Mouse (Mus musculus) spleen, postnatal 10 days (tissue): ENCODE measurements around the gene Ntf5.

Experiments
- DNase-seq, 2 experiments: peaks; one replicate each; pipeline ENCODE4 v3.0.0; 2021 to 2022; ENCODE audit warnings: low spot score in 2 of 2

Ntf5 gene

GRCm38 (mm10) chr7:45435038-45435437 lies 21.5 kb downstream of the Ntf5 start:
- no peak for DNase-seq

DNA sequence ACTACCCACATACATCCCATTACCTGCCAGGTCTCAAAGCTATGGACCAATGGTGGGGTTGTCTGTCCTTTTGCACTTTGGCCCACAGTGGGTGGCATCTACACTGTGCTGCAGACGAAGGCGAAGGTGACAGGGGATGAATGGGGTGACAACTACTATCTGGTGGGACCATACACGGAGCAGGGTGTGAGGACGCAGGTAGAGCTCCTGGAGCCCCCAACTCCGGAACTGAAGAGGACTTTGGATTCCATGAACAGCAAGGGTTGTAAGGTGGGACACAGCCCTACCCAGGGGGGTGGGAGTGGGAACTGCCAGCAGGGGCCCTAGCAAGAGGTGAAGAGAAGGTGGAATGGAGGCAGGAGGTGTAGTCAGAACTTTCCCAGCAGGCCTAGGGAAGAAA lies 22.9 kb downstream of the Ntf5 start:
- no peak for DNase-seq

DNA sequence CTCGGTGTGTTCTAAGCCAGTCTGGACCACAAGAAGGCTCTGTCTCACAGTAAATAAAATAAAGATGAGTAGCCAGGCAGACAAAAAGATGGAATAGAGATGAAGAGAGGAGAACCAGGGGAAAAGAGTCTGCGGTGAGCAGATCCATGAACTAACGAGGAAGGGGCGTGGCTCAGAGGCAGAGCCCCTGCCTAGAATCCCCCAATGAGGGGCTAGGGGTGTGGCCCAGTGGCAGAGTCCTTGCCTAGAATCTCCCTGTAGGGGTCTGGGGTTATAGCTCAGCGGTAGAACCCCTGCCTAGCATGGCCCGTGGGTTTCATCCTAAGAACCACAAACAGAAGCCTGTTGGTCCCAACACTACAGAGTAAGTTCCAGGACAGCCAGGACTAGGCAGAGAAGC lies 23.6 kb downstream of the Ntf5 start:
- DNase-seq: no peak

DNA sequence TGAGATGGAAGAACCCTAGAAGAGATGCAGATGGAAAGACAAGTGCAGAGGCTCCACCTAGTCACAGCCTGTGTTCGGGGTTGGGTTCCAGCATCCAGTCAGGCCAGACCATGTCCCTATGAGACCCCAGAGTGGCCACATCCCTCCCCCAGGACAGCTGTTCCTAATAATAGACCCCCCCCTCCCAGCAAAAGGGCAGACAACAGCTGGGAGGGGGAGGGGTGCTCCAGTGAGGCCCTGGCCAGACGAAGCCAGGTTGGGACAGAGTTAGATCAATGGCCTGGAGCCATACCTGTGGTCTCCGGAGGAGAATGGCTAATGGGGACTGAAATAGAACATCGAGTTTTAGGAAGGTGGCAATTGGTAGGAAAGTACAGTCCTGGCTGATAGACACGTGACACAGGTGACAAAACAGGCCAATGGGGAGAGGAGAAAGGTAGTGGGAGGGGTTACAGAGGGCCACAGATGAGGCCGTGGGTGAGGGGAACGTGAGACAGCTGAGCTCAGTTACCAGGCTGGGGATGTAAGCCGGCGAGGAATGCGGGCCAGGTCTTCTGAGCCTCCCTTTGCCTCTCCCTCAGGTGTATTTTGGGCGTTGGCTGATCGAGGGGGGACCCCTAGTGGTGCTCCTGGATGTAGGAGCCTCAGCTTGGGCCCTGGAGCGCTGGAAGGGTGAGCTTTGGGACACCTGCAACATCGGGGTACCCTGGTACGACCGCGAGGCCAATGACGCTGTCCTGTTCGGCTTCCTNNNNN lies 24.2 kb downstream of the Ntf5 start, which contains the start of gene Ruvbl2:
Gene Ruvbl2 (minus strand): TSS at position 576 of the 756 bp plus-strand sequence.
- DNase-seq: no peak

GRCm38 (mm10) chr7:45443526-45444420 lies 30.3 kb downstream of the Ntf5 start:
- no peak for DNase-seq

- no peak for DNase-seq
Observed at GRCm38 (mm10) chr7:45446589-45446988, 33.1 kb downstream of the Ntf5 start.

DNA sequence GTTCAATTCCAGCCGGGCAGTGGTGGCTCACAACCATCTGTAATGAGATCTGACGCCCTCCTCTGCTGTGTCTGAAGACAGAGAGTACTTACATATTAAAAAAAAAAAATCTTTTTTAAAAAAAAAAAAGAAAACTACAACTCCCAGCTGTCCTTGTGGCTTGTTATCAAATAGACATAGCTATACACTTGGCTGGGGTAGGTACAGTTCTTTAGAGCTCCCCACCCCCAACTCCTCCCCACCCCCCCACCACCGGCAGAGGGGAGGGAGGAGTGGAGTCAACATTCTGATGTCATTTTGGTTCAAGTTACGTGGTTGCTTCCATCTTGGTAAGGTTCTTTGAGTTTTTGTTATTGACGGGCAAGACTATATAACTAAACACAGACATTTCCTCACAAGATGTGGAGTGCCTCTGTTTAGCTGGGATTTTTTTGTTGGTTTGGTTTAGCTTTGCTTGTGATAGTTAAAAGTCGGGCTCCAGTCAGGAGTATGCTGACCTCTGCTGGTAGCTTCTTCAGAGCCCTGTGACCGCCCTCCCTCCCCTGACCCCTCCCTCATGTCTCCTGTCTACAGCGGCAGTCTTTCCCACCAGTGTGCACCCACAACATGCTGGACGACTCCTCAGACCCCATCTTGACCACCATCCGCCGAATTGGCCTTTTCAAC lies 34.0 kb downstream of the Ntf5 start:
- DNase-seq: no peak

- DNase-seq: no peak
Observed at GRCm38 (mm10) chr7:45449974-45450373, 36.5 kb downstream of the Ntf5 start.

DNA sequence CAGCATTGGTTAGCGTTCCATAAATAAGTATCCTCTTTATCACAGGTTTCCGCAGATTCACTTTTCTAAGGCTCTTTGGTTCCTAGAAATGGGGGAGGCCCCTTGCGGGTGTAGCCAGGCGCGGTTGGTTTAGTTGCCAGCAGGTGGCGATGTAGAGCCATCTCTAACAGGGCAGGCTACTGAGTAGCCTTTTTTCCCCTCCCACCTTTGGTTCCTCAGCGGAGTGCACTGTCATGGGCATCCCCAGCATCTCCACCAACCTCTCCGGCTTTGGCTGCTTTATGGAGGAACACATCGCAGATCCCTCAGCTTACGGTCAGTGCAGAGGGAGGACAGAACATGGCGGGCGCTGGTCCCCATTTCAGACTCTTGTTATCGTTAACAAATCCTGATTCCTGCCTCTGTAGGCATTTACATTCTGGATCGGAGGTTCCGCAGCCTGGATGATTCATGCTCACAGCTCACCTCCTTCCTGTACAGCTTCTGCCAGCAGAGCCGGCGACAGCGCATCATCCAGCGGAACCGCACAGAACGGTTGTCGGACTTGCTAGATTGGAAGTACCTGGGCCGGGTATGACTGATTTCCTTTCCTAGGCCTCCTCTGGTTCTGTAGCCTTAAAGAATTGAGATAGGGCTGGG lies 38.0 kb downstream of the Ntf5 start:
- peak; percentile 83 to 91 for DNase-seq

DNA sequence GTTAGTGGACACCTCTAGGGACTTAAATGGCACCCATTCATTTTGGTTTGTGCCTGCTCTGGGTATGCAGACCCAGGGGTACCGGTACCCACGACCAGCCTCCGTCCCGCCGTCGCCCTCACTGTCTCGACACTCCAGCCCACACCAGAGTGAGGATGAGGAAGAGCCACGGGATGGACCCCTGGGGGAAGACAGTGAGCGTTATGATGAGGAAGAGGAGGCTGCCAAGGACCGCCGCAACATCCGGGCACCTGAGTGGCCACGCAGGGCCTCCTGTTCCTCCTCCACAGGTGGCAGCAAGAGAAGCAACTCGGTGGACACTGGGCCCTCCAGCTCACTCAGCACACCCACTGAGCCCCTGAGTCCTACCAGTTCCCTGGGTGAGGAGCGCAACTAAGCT lies 41.5 kb downstream of the Ntf5 start:
- no peak for DNase-seq

DNA sequence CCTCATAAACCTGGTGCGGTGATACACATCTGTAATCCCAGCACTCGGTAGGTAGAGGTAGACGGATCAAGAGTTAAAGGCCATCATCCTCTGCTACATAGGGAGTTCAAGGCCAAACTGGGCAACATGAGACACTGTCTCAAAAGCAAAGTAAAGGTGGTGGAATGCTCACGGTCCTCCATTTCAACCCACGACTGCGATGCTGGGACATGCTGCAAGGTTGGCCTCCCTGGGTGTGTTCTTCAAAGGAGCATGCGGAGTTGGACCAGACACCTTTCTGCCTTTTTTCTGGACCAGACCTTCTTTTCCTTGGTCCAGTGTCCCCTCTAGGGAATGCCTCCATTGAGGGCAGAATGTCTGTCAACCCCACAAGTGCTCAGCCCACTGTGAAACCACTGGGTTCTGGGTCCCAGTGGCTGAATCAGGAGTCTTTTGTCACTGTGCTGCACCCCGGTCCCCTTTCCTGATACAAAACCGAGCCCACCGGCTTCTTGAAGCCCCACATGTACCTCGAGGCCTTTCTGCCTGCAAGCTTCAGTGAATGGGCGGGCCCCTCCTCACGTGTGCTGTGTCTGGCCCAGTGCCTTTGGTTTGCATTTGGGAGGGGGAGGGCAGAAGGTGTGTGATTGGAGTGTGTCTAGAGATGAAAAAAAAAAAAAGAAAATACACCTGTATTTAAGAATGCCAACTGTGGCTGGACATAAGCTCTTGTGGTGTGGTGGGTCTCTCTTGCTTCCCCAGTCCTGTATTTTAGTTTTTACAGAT lies 42.6 kb downstream of the Ntf5 start:
- DNase-seq: no peak

GRCm38 (mm10) chr7:45456721-45457203 lies 43.3 kb downstream of the Ntf5 start:
- DNase-seq: no peak

GRCm38 (mm10) chr7:45457204-45458060 lies 43.9 kb downstream of the Ntf5 start:
- DNase-seq: no peak

DNA sequence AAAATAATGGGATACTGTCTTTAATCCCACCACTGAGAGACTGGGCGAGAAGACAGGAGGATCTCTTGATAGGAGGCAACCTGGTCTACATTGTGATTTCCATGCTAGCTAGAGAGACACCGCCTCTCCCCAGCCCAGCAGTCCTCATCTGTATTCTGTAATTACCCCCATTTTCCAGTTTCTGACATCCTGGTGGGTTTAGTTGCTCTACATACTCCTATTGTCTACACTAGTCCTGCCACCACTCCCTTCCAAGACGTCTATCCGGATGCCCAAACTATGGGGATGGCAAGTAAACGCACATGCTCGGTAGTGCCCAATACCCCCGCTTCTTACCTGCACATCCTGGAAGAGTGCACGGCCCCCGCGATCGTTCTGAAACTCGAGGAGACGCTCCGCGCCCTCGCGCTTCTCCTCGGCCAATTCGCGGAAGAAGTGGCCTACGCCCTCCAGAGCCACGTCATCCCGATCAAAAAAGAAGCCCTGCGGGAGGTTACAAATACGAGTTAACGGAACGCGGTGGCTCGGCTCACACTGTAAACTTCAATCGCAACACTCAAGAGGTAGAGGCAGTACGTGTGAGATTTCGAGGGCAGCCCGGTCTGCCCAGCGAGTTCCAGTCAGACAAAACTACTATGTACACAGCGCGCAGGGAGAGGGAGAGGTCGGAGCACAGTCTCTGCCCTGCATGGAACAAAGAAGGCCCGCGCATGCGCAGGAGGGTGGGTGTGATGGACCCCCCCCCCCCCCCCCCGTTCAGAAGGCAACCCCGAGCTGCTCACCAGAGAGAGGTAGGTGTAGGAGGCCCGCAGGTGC lies 45.5 kb downstream of the Ntf5 start:
- peak; percentile 78 to 90 for DNase-seq

GRCm38 (mm10) chr7:45459564-45460140 lies 46.2 kb downstream of the Ntf5 start, which contains the start of gene Ftl1:
Gene Ftl1, minus strand, starts transcription at chr7:45459884.
- DNase-seq: peak; percentile 89 to 95

DNA sequence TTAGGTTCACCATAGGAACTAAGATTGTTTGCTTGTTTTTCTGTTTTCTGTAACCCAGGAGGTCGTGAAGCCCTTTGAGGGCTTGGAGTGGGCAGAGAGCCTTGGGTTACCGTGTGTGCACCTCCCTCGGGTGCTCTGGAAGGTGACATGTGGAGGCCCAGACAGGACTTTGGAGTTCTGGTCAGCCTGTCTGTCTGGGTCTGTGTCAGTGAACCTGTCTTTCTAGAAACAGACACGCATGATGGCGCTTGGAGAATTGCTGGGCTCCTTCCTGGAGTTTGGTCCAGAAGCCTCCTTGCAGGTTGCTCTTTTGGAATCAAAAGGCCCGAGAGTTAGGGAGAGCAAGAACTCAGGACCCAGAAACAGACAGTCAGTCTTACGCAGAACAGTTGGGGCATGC lies 46.9 kb downstream of the Ntf5 start:
- DNase-seq: peak; percentile 49 to 55

GRCm38 (mm10) chr7:45460860-45461314 lies 47.4 kb downstream of the Ntf5 start:
- peak; percentile 82 to 90 for DNase-seq

DNA sequence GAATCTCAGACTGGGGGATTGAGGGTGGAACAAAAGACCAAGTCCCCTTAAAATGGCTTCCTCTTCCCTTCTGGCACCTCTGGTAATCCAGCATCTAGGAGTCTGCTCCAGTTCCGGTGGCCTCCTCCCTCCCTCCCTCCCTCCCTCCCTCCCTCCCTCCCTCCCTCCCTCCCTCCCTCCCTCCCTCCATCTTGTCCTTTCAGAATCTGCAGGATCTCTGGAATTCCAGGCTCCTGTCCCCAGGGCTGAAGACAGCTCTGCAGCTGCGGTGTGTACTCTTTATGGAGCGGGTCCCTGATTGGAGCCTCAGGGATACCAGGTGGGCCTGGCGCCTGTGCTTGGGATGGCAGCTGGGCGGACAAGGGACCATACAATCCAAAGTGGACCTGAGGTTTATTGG lies 47.8 kb downstream of the Ntf5 start:
- DNase-seq: no peak
